Mouse (Mus musculus): ENCODE data around the gene Bicdl1.

Bicdl1 gene

DNA sequence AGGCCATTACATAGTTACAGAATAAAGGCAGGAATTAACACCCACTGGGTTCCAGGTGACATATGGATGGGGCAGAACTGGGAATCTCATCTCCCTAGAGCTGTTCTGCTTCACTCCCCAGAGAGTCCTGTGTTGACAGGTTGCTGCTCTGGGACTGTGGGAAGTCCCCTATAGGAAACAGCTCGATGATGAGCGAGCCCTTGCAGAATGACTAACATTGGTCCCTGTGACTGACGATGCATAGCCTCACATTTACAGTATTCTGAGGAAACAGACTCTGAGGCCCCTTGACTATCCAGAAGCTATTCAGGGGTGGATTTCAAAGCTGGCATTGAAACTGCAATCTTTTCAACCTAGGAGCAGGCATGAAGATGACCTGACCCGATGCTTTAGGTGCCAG, 101.7 kb downstream of the Bicdl1 start:
- DNase-seq (ENCODE audit: low read depth, low spot score) = no peak

- DNase-seq (ENCODE audit: low read depth, low spot score) = no peak
Observed at GRCm38 (mm10) chr5:115628083-115628482, 103.3 kb downstream of the Bicdl1 start.

- DNase-seq (ENCODE audit: low read depth, low spot score) = no peak
Observed at GRCm38 (mm10) chr5:115626237-115626886, 105.1 kb downstream of the Bicdl1 start.

DNA sequence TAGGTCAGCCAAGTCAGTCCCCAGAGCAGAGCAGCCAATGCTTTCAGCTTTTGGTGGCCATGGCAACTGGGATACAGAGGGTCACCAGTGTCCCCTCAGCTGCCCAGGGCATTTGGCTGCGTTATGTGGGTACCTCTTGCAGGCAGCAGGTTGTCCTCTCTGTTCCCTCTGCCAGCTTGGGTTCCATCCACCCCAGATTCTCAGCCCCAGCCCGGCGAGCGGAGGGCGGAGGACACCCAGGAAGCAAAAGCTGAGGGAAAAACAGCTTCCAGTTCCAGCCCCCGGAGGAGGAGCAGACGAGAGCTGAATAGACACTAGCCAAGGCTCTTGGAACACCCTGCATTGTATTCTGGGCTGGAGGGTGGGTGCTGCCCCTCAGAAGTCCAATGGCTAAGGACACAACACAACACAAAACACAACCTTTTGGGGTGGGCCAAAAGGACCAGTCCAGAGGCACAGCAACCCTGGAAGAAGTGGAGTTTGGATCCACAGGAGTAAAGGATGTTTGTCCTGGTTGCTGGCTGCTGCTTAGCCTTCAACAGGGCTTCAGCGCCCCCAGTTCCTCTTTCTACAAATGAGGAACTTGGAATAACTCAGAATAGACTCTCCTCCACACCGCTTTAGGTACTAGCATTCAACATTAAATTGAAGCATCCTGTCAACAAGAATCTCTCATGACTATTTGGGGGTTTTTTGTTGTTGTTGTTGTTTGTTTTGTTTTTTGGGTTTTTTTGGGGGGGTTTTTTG, 107.6 kb downstream of the Bicdl1 start:
- no peak for DNase-seq (ENCODE audit: low read depth, low spot score)

GRCm38 (mm10) chr5:115622686-115623085, 108.7 kb downstream of the Bicdl1 start:
- DNase-seq (ENCODE audit: low read depth, low spot score) = no peak

DNA sequence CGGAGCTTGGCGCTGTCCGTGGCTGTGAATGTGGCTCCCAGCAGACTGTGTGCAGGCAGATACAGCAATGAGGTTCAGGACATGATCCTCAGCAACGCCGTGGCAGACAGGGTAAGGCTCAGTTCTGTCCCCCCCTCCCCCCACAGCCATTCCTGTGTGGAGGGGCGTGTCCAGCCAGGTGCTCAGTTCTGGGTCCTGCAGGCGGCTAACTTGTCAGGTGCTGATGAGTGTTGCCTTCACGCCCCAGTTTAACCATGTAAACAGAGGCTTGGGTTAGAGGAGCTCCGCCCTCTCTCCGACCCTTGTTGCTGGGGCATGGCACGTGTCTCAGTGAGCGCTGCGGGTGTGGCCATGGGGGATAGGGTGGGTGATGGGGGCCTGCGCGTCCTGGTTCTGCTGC, 111.7 kb downstream of the Bicdl1 start:
- no peak for DNase-seq (ENCODE audit: low read depth, low spot score)

GRCm38 (mm10) chr5:115614948-115615347, 116.5 kb downstream of the Bicdl1 start:
- no peak for DNase-seq (ENCODE audit: low read depth, low spot score)

- DNase-seq (ENCODE audit: low read depth, low spot score) = no peak
Observed at GRCm38 (mm10) chr5:115613332-115613731, 118.1 kb downstream of the Bicdl1 start.

DNA sequence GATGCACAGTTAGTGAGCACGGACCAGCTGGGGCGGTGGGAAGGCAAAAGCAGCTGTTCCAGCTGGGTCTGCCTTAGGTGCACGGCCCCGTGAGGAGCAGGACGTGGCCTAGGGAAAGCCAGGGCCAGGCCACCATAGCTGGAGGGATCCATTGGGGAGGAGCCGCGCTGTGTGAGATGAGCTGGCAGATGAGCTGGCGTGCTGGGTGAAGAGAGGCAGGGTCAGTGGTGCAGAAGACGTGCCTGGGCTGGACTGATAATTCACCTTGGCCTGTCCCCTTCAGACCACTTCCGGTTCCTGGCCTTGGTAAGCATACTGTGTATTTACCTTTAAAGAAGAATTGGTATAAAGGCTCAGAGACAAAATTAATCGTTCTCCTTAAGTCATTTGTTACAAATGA, 119.9 kb downstream of the Bicdl1 start:
- DNase-seq (ENCODE audit: low read depth, low spot score) = no peak

GRCm38 (mm10) chr5:115603561-115603960, 127.9 kb downstream of the Bicdl1 start:
- no peak for DNase-seq (ENCODE audit: low read depth, low spot score)

All from retina, adult 2 months (tissue).